Mouse (Mus musculus): ENCODE data around the gene Actg2.

Gene Actg2

GRCm38 (mm10) chr6:83479193-83479592 is 56.9 kb downstream of the Actg2 start:
- DNase-seq (ENCODE audit: low spot score) = no peak

- no peak for DNase-seq (ENCODE audit: low spot score)
These were observed 57.4 kb downstream of the Actg2 start for GRCm38 (mm10) chr6:83478628-83479027.

GRCm38 (mm10) chr6:83478217-83478616 is 57.8 kb downstream of the Actg2 start:
- DNase-seq (ENCODE audit: low spot score) = no peak

- no peak for DNase-seq (ENCODE audit: low spot score)
These were observed 60.6 kb downstream of the Actg2 start for GRCm38 (mm10) chr6:83475431-83475830.

- DNase-seq (ENCODE audit: low spot score) = no peak
These were observed 62.8 kb downstream of the Actg2 start for GRCm38 (mm10) chr6:83473240-83473639.

GRCm38 (mm10) chr6:83471739-83472138 is 64.3 kb downstream of the Actg2 start:
- DNase-seq (ENCODE audit: low spot score) = no peak

- DNase-seq (ENCODE audit: low spot score) = no peak
These were observed 72.1 kb downstream of the Actg2 start for GRCm38 (mm10) chr6:83464011-83464410.

All from urinary bladder, postnatal 25 days (tissue).